Mouse (Mus musculus) frontal cortex, postnatal 25 days (tissue): ENCODE results near the gene Kmt2a.
"Not testable (repeated sequence)": the region's sequence is repeated elsewhere in the genome, so short reads cannot be mapped to it uniquely, and the experiment has no call there.

Experiments
- DNase-seq, 2 experiments: peaks; one replicate each; pipeline ENCODE4 v3.0.0; 2022; ENCODE audit warnings: low spot score in 2 of 2

Gene Kmt2a

GRCm38 (mm10) chr9:44817522-44817921 is 63.6 kb downstream of the Kmt2a start:
- no peak for DNase-seq

- DNase-seq = no peak
These were observed 66.9 kb downstream of the Kmt2a start for GRCm38 (mm10) chr9:44814179-44814578.

GRCm38 (mm10) chr9:44810316-44810715 is 70.8 kb downstream of the Kmt2a start:
- DNase-seq = no peak

DNA sequence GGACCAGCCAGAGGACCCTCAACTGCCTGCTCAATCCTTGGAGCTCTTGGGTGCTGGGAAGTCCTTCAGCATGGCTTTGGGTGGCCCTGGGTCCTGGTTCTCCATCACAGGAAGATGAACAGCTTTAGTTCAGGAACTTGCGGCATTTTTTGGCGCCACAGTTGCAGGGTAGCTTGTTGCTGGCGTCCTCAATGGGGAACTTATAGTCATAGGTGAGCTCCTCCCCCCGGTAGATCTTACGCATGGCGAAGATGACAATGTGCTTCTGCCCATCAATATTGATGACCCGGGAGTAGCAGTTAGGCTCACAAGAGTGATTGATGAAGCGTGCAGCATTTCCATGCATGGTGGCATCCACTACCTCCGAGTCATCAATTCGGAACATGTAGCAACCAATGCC is 73.3 kb downstream of the Kmt2a start:
- DNase-seq = no peak

DNA sequence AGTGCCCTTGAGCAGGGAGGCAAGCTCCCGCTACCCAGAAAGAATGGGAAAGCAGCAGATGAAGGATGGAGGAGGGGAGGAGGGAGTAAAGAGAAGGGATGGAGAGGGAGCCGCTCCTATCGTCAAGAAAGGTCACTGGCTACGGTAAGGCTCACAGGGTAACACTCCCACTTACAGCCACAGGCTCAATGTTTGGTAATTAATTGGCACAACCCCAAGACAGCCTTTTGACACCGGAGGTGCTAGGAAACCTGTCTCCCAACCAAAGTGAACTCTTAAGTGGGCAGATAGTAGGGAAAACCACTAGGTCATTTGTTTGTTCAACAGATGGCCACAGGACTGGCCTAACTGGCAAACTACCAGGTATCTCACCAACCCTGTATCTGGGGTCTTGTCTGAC is 74.0 kb downstream of the Kmt2a start:
- no peak for DNase-seq

DNA sequence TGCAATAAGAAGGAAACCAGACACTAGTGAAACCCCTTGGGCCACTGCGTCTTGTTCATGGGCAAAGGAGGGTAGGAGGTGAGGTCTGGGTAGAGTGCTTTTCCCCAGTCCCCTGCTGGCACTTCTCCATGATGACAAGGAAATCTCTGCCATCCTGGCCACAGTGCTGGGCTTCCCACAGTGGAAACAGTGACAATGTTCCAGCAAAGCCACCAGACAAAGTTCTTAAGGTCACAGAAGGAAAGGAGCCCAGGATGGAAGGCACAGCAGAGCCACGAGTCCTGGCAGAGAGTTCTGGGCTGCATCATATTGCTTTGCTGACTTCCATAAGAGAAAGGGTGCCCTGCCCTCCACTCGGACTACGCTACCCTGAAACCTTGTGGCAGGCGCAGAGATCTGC is 75.6 kb downstream of the Kmt2a start:
- no peak for DNase-seq

GRCm38 (mm10) chr9:44804678-44805077 is 76.4 kb downstream of the Kmt2a start:
- no peak for DNase-seq

DNA sequence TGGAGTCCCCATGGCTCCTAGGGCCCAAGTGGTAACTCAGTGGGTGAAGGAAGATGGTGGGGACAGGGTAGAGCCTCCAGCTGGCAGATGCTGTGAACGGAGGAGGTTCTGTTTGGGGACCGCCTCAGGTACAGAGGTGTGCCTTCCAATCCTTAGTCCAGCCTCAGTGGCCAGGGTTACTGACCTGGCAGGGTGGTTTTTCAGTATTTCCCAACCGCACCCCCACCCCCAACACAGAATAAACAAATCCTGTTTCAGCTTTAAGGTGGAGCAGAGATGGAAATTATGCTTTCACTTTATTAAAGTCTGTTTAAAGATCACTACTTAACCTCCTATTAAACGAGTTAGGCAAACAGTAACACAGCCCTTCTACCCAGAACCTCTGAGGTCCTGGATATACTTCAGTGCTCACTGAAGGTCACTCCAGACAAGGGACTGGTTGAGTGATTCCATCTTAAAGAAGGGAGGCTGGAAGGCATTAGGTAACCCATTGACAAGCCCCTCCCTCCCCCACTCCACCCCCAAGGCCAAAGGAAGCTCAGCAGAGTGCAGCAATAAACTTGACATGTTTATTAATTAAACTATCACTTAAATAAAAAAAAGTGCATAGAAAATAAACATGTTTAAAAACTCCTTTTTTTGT is 78.2 kb downstream of the Kmt2a start, which contains the start of gene Ttc36:
TSS of gene Ttc36 (minus strand) at position 265 of the 643 bp plus-strand sequence.
- no peak for DNase-seq

DNA sequence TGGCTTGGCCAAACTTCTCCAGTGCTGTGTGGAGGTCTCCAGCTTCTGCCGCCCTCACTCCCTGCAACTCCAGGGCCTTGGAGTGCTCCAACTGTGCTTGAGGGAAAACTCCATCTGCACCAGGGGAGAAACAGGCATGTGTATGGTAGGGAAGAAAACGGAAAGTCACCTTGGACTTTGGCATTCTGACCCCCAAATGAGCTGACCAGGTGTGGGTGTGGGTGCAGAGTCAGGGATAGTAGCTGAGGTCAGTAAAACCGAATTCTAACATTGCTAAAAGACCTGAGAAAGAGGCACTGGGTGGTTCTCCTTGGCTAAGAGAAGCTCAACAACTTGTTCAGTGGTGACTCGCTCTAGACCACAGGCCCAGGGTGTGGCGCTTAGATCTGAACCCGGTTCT is 79.4 kb downstream of the Kmt2a start:
- no peak for DNase-seq

DNA sequence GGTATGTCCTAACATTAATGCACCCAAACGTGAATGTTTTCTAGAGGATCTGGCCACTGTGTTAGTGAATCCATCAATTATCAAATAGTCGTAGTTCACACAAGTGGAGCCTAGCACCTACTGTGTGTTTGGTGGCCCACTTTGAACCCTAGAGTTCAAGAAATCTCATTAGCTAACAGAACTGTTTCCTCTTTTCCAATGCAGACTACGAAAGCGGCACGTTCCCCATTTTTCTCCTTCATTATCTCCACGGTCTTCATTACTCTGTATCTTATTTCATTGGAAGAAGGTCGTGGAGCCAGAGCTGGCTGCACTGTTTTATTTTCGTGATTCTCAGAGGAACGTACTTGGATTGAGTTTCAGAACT is 81.2 kb downstream of the Kmt2a start:
- DNase-seq = no peak

DNA sequence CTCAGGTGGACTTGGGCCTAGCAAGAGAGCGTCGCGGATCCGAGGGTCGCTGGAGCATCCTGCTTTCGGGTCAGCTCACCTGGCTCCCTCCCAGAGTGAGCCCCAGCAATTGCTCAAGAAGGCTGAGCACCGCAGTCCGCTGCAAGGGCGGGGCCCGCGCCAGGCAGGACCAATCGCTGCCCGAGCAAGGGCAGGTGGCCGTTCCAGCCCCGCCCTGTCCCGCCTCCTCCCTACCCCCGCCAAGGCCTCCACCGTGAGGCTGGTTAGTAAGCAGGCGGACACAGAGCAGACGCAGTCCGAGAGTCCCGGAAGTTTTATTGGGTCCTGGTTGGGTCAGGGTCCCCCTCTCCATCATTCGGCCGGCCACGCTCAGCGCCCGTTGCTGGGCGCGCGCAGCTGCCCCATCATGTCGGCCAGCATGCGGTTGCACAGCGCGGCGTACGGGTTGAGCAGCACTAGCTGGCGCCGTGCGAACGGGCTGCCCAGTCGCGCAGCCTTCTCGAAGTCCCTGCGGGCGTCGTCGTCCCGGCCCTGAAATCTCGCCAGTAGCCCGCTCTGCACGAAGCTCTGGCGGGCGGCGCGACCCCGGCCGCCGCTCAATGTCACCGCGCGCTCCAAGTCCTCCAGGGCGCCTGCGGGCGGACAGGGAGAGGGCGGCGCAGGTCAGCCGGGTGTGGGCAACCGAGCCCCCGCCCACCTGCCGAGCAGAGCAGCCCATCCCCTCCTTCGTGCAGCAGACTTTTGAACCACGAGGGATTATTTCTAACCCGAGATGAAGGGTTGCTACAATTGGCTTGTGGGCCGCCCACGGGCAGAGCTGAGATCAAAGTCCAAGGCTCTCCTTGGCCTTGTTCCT is 81.8 kb downstream of the Kmt2a start, which contains the start of gene Tmem25:
TSS of gene Tmem25 (minus strand) at position 206 of the 856 bp plus-strand sequence.
- peak; percentile 76 to 77 for DNase-seq

DNA sequence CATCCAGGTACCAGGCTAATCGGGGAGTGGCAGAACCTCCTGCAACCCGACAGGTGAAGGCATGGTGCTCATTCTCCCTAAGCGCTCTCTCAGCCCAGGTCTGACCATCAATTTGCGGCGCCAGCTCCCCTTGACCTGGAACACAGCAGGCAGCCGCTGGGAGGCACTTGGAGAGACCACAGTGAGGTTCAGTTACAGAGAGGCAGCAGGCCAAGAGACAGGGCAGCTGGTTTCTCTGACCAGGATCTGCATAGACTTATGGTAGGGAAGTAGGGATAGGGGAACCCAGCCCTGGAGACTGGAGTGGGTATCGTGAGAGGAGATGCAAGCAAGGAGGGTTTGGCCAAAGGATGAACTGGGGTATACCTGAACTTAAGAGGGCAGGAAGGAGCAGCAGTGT is 82.8 kb downstream of the Kmt2a start:
- DNase-seq = no peak

DNA sequence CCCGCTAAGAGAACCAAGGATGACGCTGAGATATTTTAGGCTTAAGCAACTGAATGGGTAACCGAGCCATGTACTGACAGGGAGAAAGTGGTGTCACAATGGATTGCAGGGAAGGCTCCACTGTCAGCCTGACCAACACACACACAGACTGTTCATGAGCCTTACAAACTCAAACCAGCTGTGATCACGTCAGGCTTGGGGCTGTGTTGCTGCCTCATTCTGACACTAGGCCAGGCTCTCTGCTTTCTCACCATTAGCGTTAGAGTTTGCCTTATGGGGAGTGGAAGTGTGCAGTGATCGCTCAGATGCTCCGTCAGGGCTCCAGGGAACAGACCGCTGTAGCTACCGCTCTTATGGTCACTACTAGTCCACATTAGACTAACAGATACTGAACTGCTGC is 88.3 kb downstream of the Kmt2a start:
- DNase-seq = no peak

- DNase-seq = peak; percentile 91 to 96
These were observed 108.1 kb downstream of the Kmt2a start for GRCm38 (mm10) chr9:44772750-44773651.

DNA sequence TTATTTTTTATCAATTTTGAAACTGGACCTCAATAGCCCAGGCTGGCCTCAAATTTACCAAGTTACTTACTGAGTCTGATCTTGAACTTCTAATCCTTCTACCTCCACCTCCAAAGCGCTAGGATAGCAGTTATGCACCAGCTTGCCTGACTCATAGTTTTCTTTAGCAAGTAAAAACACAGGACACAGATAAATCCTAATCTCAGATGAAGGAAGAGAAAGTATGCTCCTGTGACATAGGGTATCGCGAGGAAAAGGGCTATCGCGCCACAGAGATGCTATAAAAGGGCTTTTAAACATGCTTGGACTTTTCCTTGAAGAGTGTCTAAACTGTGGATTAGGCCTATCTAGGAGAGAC is 108.7 kb downstream of the Kmt2a start:
- no peak for DNase-seq

GRCm38 (mm10) chr9:44771376-44771775 is 109.7 kb downstream of the Kmt2a start:
- no peak for DNase-seq

DNA sequence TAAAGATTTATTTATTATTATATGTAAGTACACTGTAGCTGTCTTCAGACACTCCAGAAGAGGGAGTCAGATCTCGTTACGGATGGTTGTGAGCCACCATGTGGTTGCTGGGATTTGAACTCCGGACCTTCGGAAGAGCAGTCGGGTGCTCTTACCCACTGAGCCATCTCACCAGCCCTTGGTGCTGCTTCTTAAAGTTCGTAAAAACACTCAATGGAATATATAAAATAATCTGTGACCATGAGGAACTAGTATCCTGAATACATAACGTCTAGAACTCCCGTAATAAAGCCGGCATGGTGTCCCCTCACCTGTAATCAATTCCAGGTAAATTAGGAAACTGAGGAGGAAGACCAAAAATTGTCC is 113.1 kb downstream of the Kmt2a start:
- DNase-seq = not testable (repeated sequence)

DNA sequence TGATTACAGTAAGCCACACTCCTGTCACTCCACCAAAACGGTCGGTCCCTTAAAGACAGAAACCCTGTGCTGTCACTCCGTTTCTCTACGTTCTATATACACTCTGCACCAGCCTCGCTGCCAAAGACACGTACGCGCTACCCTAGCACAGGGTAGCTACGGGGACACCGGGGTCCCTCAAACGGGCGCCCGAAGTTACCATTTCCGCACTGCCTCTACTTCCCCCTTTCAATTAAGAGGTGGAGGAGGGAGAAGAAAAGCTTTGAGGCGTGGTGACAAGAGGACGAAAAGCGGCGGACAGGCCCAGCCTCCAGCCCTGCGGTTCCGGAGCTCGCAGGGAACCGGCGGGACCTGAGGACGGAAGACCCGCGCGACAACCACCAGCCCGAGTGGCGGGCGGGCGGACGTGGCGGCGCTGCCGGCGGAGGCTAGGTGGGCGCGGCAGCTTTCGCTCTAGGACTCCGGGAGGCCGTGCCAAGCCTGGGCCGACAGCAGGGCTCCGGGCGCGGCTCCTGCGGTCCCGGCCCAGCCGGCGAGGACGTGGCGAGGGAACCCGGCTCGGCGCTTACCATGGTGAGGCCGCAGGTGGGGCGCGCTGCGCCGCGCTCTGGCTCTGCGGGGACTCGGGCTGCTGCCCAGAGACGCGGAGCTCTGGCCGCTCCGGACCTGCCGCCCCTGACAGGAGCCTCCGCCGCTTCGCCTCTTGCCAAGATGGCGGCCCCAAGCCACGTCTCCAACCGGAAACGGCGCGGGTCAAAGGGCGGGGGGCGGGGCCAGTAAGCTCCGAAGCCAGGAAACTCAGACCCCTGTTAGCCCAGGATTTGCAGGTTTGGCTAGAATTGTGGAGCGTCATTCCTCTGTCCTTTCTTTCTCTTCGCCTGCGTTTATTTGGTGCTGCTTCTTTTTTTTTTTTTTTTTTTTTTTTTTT is 113.7 kb downstream of the Kmt2a start, which contains the start of the genes Arcn1 and Ift46:
TSS of gene Arcn1 (minus strand) at position 745 of the 928 bp plus-strand sequence.
TSS of gene Ift46 (plus strand) at position 808 of the 928 bp plus-strand sequence.
- peak; percentile 65 to 72 for DNase-seq

- no peak for DNase-seq
These were observed 120.2 kb downstream of the Kmt2a start for GRCm38 (mm10) chr9:44760873-44761272.
